Mouse (Mus musculus) midbrain, postnatal 0 days (tissue): ENCODE results near the gene Plac8. TPM values are rescaled to one million over a fixed set of nuclear protein-coding genes. Genes with fewer than 3 reads are reported as not detected.

ENCODE experiments used
- ATAC-seq: fragments of 200-750 bp; cut with Nextera tagmentation; 2 replicates; pipeline ENCODE4 v1.8.0; 2017; ENCODE audit warnings: moderate number of reproducible peaks, mild to moderate bottlenecking, moderate TSS enrichment, moderate library complexity; ENCODE audit not compliant: low FRiP score
- DNase-seq: peaks from one replicate; pipeline ENCODE4 v3.0.0-alpha.2; 2015; ENCODE audit warnings: low spot score
- H3K27ac ChIP-seq: fragments of 300-500 bp; sonication (generic); 2 replicates; pipeline ENCODE4 v1.5.1; 2014; ENCODE audit warnings: low read depth, mild to moderate bottlenecking, low read length, mixed read lengths
- H3K27me3 ChIP-seq: fragments of 300-500 bp; sonication (generic); 2 replicates; pipeline ENCODE4 v1.6.1; 2014; ENCODE audit warnings: low read length, control low read depth, mixed read lengths; ENCODE audit not compliant: insufficient read depth
- H3K36me3 ChIP-seq: fragments of 300-500 bp; sonication (generic); 2 replicates; pipeline ENCODE4 v1.6.1; 2014; ENCODE audit warnings: low read length, control low read depth, mixed read lengths; ENCODE audit not compliant: insufficient read depth
- H3K4me1 ChIP-seq: fragments of 300-500 bp; sonication (generic); 2 replicates; pipeline ENCODE4 v1.6.1; 2014; ENCODE audit warnings: mild to moderate bottlenecking, control low read depth, antibody characterized with exemption, low read length, mixed read lengths; ENCODE audit not compliant: insufficient read depth
- H3K4me2 ChIP-seq: fragments of 300-500 bp; sonication (generic); 2 replicates; pipeline ENCODE4 v1.6.1; 2014; ENCODE audit warnings: low read depth, mild to moderate bottlenecking, low read length, mixed read lengths; ENCODE audit not compliant: poor library complexity, severe bottlenecking
- H3K4me3 ChIP-seq: fragments of 300-500 bp; sonication (generic); 2 replicates; pipeline ENCODE4 v1.5.1; 2014; ENCODE audit warnings: low read depth, mild to moderate bottlenecking, low read length, moderate library complexity
- H3K9ac ChIP-seq: fragments of 300-500 bp; sonication (generic); replicated peaks from 2 replicates; pipeline ENCODE4 v1.6.1; 2014; ENCODE audit warnings: mild to moderate bottlenecking, low read length, moderate library complexity, mixed read lengths; ENCODE audit not compliant: poor library complexity, severe bottlenecking
- H3K9me3 ChIP-seq: fragments of 300-500 bp; sonication (generic); 2 replicates; pipeline ENCODE4 v1.6.1; 2016; ENCODE audit warnings: low read length, control low read depth
- CTCF ChIP-seq: IDR thresholded peaks from 2 replicates; pipeline ENCODE4 v1.5.1; 2016; ENCODE audit warnings: antibody characterized with exemption, mild to moderate bottlenecking
- WGBS: fragments of 180-500 bp; shearing (Covaris S2); extraction: QIAGEN DNeasy Blood & Tissue Kit; methylation state at CpG from one replicate; pipeline ENCODE4 v1.1.7; 2014; 5-methylcytosine and 5-hydroxymethylcytosine counted together
- polyA plus RNA-seq: library from polyadenylated mRNA; unstranded; fragments of >200 nt; fragmentation: Nextera tagmentation; extraction: Ambion mirVana; gene quantifications from 2 replicates; pipeline ENCODE4 v1.2.1, GENCODE M21; 2015
- total RNA-seq: library from RNA; depleted of rRNA; stranded (reverse); fragments of >200 nt; gene quantifications from 2 replicates; pipeline ENCODE4 v1.2.3, GENCODE M21; 2014

Gene Plac8
- total and polyA plus RNA-seq, 2 experiments from 2014 or later, result 1.7 to 3.4 TPM

GRCm38 (mm10) chr5:100607090-100607762 is 35.2 kb upstream of the Plac8 start:
- H3K36me3 ChIP-seq, result no peaks in the 10 kb centered on the region
- ATAC-seq, result no peak
- H3K4me3 ChIP-seq, result no peak overlapping the region
- no peaks in the 10 kb centered on the region for H3K4me1 ChIP-seq
- no peak overlapping the region for H3K4me2 ChIP-seq
- WGBS, result 73% methylated on average over 4 of the region's 4 CpGs
- no peak overlapping the region for H3K27ac ChIP-seq
- H3K9me3 ChIP-seq, result no peaks in the 10 kb centered on the region
- no peak for DNase-seq
- no peaks in the 10 kb centered on the region for H3K27me3 ChIP-seq
- no peak for TF ChIP-seq CTCF
- no peak overlapping the region for H3K9ac ChIP-seq

GRCm38 (mm10) chr5:100605828-100606229 is 33.8 kb upstream of the Plac8 start:
- ATAC-seq (no peak), DNase-seq (peak; percentile 3)
- Histone ChIP-seq H3K4me3 (no peak overlapping the region), H3K4me1 (no peaks in the 10 kb centered on the region), H3K9ac (no peak overlapping the region), H3K4me2 (no peak overlapping the region), H3K9me3 (no peaks in the 10 kb centered on the region), H3K27me3 (no peaks in the 10 kb centered on the region), H3K36me3 (no peaks in the 10 kb centered on the region), H3K27ac (no peak overlapping the region)
- WGBS, result 70% methylated on average over 9 of the region's 9 CpGs
- TF ChIP-seq CTCF, result no peak

GRCm38 (mm10) chr5:100604061-100604460 is 32.0 kb upstream of the Plac8 start:
- H3K4me2 ChIP-seq, result no peak overlapping the region
- no peak overlapping the region for H3K27ac ChIP-seq
- DNase-seq, result no peak
- H3K4me3 ChIP-seq, result no peak overlapping the region
- ATAC-seq, result no peak
- 78% methylated on average over 4 of the region's 4 CpGs for WGBS
- no peaks in the 10 kb centered on the region for H3K36me3 ChIP-seq
- H3K27me3 ChIP-seq, result no peaks in the 10 kb centered on the region
- H3K9ac ChIP-seq, result no peak overlapping the region
- H3K4me1 ChIP-seq, result no peaks in the 10 kb centered on the region
- TF ChIP-seq CTCF, result no peak
- H3K9me3 ChIP-seq, result no peaks in the 10 kb centered on the region

DNA sequence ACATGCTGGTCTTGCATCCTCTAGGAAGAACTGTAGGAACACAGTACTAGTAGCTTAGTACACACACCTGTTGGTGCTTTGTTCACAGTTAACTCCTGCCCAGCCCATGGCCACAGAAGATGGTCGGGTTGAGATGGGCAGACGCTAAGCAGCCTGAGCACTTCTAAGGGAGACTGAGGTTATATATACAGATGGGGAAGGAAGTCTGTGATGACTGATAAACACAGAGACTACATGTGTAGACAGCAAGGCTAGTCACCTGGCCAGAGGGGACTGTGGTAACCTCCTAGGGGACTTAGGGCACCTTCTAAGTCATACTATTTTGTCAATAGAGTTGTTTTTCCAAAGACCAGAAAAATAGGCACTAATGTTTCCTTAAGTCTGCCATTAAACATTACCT is 29.8 kb upstream of the Plac8 start:
- no peak overlapping the region for H3K9ac ChIP-seq
- H3K4me3 ChIP-seq, result no peak overlapping the region
- no peak for TF ChIP-seq CTCF
- no peaks in the 10 kb centered on the region for H3K9me3 ChIP-seq
- DNase-seq (no peak), ATAC-seq (no peak)
- no peaks in the 10 kb centered on the region for H3K36me3 ChIP-seq
- H3K4me2 ChIP-seq, result no peak overlapping the region
- no peaks in the 10 kb centered on the region for H3K27me3 ChIP-seq
- H3K4me1 ChIP-seq, result no peaks in the 10 kb centered on the region
- no peak overlapping the region for H3K27ac ChIP-seq
- 88% methylated on average over 2 of the region's 2 CpGs for WGBS

- no peak overlapping the region for H3K27ac ChIP-seq
- no peak overlapping the region for H3K4me2 ChIP-seq
- no peak overlapping the region for H3K4me3 ChIP-seq
- WGBS, result 93% methylated on average over 9 of the region's 9 CpGs
- no peak for DNase-seq
- no peaks in the 10 kb centered on the region for H3K4me1 ChIP-seq
- no peak for TF ChIP-seq CTCF
- no peak for ATAC-seq
- H3K36me3 ChIP-seq, result no peaks in the 10 kb centered on the region
- H3K9me3 ChIP-seq, result no peaks in the 10 kb centered on the region
- H3K9ac ChIP-seq, result no peak overlapping the region
- no peaks in the 10 kb centered on the region for H3K27me3 ChIP-seq
These were observed 27.0 kb upstream of the Plac8 start for GRCm38 (mm10) chr5:100598961-100599463.

- Histone ChIP-seq H3K4me2 (no peak overlapping the region), H3K27me3 (no peaks in the 10 kb centered on the region), H3K27ac (no peak overlapping the region), H3K9ac (no peak overlapping the region), H3K9me3 (peaks cover 9% of the 10 kb centered on the region; the same call in 1 of the 2 replicates), H3K4me3 (no peak overlapping the region), H3K4me1 (no peaks in the 10 kb centered on the region), H3K36me3 (no peaks in the 10 kb centered on the region)
- 63% methylated on average over 11 of the region's 11 CpGs for WGBS
- TF ChIP-seq CTCF, result no peak
- ATAC-seq, result no peak
- no peak for DNase-seq
These were observed 25.9 kb upstream of the Plac8 start for GRCm38 (mm10) chr5:100597886-100598485.
